Mouse (Mus musculus) adrenal gland, adult (tissue): ENCODE measurements at regions not wholly inside any gene's neighbourhood (a gene's known extent, or its start where the extent isn't known, plus 50 kb on each side); places are given as distances from the start of the nearest gene placed in this dataset.

Experiments
- DNase-seq, 2 experiments: peaks; one replicate each; pipeline ENCODE4 v3.0.0; 2022 to 2023; ENCODE audit warnings: low spot score in 1 of 2; ENCODE audit not compliant: inconsistent age in 2 of 2

DNA sequence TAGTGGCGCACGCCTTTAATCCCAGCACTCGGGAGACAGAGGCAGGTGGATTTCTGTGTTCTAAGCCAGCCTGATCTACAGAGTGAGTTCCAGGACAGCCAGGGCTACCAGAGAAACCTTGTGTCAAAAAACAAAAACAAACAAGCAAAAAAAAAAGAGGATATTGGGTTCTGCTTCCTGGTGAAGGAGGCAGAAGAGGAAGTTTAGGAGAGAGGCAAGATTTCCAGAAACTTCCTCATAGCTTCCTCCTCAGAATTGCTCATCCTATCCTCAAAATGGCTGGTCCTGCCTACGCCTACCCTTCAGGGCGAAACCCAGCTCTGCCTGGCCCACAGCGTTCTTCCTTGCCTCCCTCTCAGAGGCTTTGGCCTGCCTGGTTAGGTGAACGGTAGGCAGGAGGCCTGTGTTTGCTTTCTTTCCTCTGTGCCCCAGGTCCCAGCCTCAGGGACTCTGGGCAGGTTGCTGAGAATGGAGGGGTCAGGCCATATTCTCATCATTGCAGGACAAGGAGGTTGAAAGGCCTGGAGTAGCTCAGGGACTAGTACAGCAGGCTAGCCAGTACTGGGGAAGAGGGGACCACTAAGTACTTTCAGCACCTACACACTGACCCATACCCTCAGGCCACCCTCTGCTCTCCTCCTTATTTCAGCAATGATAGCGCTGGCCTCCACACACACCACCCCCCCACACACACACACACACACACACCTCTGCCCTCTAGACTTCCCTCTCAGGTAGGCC, 79.6 kb downstream of the Zfp36l2 start:
- peak in 1 of 2 experiments; percentile 34 for DNase-seq

DNA sequence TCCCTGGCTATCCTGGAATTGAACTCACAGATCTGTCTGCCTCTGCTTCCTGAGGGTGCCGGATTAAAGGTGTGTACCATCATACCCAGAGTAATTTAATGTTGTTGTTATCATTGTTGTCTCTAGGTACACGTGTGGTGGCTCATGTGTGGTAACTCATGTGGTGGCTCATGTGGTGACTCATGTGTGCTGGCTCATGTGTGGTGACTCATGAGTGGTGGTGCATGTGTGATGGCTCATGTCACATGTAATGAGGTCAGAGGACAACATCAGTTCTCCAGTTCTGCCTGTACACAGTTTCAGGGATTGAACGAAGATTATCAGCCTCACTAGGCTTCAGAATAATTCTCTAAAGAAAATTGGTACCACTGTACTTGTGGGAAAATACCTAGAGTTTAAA, 80.2 kb downstream of the Zfp36l2 start:
- no peak for DNase-seq

DNA sequence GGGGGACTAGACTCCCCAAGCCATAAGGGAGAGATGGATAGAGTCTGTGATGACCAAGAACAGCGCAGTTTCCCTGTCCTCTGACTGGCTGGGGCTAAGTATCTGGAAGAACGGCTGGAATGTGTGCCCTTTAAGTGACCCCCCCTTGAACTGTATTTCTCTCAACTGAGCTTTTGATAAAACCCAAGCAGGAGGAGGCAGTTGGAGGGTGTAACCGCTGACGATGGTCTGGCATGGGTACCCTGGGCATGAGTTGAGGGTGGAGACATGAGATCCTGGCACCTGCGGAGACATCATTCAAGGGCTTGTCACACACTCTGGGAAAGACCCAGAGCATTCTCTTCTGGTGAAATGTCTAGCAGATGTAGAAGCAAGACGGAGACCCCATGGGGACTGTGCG, 83.5 kb downstream of the Zfp36l2 start:
- DNase-seq: peak in 1 of 2 experiments; percentile 36

DNA sequence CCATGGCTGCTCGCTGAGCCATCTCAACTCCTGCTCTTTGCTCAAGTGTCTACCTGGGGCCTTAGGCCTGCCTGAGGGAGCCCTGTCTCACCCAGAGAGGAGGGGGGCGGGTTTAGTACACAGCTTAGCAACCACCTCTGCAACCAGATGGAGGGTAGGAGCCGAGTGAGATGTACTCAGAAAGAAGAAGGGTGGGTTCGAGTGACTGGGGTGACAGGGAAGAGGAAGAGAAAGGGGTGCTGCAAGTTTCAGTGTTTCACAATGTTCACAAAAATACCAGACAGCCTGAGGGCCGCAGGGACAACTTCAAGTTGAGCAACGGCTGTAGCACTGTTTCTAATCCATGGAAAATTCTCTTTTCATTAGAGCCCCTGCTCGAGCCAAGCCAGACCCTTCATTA, 84.4 kb downstream of the Zfp36l2 start:
- DNase-seq: peak in 1 of 2 experiments; percentile 50

DNA sequence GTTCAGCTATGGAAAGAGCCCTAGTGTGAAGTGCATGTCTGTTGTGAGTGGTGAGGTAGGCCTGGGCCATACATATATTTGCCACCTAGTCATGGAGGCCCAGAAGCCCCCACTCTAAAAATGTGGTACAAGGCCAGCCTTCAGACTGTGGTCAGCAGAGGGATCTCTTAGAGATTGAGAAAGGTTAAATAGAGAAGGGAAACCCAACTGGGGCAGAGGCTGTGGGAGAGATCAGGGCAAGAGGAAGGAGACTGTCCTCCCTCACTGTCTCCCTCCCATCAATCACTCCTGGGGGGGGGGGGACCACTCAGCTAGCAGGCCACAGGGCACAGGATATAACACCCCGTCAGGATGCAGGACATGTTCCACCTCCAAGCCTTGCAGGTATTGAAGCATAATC, 86.1 kb downstream of the Zfp36l2 start:
- peak in 1 of 2 experiments; percentile 53 for DNase-seq

DNA sequence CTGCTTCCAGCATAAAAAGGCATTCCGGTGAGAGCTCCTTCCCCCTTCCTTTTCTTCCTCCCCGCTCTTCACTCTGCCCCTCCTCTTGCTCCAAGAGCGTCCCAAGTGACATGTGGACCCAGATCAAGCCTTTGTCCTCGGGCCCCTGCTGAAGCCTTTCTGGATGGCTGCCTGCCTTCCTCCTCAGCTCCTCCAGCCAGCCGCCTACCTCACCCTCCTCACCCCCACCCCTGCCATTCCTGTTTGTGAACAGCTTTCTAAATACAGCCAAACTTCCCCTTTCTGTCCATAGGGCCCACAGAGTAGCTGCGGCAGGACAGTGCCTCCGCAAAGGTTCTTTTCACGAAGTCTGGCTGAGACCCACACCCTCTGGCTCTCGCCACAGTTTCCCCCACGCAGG, 87.2 kb downstream of the Zfp36l2 start:
- peak in 1 of 2 experiments; percentile 59 for DNase-seq

DNA sequence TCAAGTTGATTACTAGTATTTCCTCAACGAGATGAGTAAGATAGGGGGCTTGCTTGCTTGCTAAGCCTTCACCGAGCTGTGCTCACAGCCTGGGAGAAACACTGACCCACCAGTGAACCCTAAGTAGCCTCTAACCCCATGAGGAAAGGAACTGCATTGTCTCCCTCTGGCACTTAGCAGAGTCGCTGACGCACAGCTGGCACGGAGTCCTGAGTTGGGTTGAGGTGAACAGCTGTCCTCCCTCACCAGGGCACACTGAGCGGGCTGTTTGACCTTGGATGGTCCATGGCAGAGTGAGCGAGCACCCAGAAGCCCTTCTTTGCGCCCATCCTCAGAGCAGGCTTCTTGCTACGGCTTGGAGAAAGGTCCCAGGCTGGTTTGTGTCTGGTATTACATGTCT, 88.0 kb downstream of the Zfp36l2 start:
- DNase-seq: peak; percentile 48 to 66

DNA sequence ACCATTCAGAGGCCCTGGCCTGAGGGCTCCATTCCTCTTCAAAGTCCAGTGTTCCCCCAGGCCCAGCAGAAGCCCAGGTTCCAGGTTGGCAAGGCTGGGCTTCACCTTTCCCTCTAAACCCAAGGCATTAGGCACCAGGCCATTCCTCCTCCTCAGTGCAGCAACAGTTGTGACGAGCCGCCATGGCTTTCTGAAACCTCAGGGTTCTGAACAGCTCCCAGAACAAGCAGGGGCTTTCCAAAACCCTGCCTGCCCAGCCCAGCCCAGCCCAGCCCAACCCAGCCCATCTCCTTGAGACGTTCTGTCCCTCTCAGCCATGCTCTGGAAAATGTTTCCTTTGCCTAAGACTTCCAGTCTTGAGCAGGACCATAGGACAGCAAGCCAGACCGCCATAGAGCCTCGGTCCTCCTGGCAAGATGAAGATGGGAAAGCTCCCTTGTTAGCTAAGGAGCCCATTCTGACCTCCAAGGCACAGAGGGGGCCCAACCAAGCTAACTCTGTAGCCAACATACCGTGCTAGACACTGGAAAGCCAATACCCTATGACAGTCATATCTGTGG, 89.8 kb downstream of the Zfp36l2 start:
- no peak for DNase-seq

DNA sequence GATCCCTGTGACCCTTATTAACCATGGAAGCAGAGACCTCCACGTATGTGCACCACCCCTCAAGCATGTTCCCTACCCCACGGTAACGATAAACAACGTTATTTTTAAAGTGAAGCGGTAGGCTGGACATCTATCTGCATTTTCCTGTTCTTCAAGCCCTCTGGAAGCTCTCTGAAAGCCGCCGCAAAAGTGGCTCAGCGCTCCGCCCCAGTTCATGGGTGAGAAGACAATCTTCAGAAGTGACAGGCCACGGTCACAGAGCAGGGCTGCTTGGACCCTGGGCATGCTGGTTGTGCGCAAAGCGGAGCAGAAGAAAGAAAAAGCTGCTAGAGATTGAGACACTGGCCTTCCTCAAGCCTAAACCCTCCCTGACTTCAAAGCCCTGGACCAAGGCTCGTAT, 90.5 kb downstream of the Zfp36l2 start:
- no peak for DNase-seq

DNA sequence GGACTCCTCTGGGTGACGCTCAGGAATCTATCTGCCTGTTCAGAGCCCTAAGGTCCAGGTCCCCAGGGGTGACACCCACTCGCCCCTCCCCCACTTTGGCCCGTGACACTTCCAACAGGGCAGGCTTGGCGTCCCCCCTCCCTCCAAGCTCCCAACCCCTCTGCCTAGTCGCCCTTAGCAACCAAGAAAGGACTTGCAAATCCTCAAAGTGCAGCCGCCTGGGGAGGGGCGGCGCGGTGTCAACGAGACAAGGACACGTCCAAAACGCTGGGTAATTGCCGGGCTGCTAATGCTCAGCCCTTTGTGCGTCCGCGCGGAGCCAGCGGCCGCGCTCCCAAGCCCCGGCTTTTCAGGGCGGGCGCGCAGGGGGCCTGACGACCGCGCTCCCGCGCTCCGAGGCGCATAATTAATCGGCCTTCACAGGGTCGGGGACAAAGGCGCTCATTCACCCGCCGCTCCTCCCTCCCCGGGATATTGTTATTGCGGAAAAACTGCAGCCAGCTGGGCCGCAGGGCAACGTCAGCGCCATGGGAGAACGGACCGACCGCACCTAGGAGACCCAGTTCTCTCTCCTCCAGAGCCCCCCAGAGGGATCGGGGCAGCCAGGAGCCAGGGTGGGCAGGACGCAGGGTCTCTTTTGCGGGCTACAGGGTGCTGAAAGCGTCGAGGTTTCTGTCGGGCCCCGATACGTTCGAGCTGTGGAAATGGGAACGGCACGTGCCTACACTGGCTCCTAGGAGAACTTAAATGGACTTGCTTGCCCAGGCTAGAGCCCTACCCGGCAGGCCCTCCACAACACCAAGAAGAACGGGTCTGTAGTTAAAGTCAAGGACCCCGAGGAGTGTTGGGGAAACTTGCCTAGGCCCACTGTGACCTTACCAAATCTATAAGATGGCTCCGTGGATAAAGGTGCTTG, 91.1 kb downstream of the Zfp36l2 start:
- DNase-seq: peak; percentile 48 to 82

DNA sequence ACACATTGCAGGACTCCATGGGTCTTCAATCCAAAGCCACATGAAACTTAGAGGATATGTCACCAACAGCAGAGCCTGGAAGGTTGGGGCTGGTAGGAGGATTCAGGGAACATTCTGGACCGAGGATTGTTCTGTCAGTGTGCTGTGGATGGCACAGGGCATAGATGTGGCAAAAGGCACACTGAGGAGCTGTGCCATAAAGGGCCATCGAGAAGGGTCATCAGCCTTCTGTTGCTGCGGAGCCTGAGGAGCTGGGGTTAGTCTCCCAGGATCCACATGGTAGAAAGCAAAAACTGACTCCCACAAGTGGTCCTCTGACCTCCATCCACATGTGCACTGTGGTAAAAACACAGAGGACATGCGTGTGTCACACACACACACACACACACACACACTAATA, 91.9 kb downstream of the Zfp36l2 start:
- DNase-seq: no peak

DNA sequence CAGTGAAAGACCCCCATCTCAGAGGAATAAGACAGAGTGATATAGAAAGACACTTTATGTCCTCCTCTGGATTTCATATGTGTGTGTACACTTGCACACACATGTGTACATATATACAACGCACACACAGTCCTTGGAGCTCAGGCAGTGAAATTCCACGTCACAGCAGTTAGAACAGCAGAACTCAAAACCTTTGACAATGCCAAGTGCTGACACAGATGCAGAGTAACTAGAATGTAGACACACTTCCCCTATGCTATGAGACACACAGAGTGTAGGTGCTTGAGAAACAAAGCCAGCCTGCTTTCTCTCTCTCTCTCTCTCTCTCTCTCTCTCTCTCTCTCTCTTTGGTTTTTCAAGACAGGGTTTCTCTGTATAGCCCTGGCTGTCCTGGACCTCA, 92.7 kb downstream of the Zfp36l2 start:
- DNase-seq: no peak

DNA sequence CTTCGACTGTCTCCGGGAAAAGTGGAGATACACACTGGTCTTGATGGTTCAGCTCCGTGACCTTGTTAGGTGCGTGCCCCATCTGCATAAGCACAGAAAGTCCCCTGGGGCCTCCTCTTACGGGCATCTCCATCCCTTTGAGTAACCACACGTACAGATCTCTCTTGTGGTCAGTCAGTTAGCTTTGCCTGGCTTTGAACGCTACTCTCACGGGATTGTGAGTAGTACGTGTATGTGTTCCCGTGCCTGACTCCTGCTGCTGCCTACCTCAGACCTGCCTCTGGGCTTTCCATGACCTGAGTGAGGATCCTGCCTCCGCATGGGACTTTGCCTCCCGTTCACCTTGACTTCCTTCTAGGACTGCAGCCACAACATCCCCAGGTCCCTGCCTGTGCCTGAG, 101.4 kb downstream of the Zfp36l2 start:
- DNase-seq: peak in 1 of 2 experiments; percentile 62

DNA sequence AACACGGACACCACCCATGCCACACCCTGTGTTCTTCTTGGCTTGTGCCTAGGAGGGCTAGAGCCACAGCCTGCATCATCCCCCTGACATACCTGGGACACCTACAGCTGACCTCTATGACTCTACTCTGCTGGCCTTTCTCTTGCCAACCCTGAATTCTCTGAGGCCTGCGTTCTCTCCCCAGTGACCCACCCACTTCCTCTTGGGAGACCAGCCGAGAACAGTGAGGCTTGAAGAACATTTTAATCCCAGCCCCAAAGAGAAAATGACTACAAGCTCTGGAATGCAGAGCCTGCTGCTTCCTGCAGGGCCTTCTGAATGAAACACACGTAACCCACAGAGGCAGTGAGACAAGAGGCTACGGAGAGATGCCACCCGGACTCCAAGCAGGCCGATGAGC, 102.0 kb downstream of the Zfp36l2 start:
- peak; percentile 56 to 77 for DNase-seq

DNA sequence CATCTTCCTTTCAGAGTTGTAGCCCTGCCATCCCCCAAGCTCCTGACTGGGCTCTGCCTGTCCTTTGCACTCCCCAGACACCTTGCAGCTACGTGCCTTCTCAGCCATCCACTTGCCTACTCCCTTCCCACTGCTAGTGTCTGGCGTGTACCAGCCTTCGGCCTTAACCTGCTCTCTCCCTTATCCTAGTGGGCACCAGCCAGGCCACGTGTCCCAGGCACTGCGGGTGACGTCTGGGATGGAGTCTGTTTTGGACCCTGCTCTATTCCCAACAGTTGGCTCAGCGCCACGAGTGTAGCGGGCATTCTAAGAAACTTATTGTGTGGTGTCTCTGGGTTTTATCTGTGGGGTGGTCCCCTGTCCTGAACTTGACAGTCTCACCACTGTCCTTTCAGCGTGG, 102.5 kb downstream of the Zfp36l2 start:
- DNase-seq: peak; percentile 29 to 61

DNA sequence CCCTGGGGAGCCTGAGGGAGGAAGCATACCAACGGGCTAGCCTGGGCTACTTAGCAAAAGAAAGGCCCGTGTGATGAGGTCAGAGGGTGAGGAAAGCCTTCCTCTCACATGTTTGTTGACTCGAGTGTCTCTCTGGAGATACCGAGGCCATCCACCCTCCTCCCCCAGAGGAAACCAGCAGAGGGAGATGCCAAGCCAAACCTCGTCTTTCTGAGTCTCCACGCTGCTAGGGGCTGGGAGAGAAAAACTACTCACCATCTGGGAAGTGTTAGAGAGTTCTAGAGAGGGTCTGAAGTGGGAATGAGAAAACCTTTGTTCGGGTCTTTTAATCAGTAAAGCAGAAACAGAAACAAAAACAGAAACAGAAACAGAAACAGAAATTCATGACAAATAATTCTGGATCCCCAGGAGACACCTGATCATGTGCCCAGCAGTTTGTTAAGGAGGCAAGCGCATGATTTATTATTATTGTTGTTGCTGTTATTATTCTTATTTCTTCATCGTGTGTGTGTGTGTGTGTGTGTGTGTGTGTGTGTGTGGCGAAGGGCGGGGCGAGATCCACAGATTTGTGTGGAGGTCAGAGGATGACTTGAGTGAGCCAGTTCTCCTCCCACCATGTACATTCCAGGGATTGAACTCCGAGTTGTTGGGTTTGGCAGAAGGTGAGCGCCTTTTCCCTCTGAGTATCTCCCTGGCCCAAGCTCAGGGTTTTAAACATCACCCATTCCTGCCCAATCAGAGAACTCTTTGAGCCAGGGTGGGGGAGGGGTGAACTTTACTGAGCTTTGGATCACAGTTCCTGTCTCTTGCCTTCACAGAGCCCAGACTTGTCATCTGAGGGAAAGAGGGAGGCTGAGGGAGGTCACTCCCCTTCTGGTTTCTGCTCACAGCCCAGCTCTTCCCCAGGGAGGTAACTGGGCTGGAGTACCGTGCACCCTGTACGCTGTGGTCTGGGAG, 104.2 kb downstream of the Zfp36l2 start:
- DNase-seq: peak; percentile 41 to 84

DNA sequence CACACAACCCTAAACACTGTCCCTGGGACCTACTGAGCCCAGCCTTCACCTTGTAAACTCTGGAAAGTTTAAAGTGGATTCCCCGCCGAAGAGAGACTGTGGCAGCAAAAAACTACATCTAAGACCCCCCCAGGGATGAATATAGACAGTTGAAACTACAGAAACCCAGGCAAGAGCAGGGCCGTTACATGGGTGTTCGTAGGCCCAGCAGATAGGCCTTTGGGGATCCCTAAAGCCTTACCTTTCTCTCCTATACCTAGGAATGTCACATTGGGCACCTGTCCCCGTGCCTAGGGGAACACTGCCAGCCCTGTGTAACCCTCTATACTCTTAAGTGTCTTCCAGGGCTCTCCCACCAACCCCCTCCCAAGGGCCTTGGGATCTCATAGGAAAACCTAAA, 105.2 kb downstream of the Zfp36l2 start:
- DNase-seq: no peak

DNA sequence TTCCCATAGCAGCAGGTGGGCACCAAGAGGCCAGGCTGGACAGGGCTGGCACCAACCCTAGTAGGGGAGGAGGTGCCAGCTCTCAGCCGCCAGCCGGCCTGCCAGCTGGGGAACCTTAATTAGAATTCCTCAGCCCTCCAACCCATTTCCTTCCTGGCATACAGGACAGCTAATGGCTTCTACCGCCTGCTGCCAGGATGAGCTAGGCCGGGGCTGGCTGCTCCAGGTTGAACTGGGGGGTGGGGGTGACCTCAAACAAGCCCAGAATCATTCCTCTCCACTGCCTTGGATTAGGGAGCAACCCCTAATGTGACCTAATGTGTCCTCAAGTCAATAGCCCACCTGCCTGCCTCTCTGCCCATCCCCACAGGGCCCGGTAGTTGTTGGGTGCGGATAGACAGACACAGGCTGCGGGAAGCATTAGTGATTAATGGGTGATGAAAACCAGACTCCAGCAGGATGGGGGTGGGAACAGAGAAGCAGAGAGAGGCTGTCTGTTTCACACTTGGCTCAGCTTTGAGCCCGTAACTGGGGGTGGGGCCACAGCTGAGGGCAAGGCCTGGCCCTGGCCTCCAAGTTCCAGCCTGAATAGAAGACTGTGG, 105.9 kb downstream of the Zfp36l2 start:
- peak; percentile 63 to 83 for DNase-seq

DNA sequence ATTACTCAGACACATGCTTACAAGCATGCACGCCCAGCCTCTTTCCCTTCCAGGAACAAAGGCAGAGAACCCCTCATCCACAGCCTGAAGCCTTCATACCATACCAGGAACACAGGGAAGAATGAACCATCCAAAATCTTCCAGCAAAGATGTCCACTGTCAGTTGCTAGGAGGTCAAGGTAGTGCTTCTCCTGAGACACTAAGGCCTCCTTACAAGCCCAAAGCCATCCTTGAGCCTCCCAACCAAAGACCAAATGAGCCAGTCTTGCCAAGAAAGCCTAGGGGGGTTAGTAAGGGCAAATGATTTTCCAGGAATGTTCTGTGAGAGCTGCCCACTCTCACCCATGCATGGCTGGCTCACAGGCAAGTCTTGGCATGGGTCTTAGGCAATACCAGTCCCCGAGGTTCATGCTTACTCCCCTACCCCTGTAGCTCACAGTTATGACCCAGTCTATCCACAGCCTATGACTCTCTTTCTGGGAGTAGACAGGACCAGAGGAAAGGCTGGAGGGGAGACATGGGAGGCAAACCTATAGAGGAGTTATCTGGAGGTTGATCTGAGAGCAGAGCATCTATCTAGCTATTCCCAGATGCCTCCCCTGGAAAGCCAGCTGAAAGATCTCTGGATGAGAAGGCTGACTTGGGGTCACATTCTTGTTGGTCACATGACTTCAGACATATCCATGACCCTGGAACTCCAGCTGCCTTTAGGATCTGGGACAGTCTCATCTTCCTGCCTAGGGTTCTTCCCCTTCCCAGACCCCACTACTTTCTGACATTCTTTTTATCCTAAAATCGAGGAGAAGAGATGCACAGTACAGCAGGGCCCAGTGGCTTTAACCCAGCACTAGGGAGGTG, 112.4 kb downstream of the Zfp36l2 start:
- no peak for DNase-seq
